In the genomic region with DNA sequence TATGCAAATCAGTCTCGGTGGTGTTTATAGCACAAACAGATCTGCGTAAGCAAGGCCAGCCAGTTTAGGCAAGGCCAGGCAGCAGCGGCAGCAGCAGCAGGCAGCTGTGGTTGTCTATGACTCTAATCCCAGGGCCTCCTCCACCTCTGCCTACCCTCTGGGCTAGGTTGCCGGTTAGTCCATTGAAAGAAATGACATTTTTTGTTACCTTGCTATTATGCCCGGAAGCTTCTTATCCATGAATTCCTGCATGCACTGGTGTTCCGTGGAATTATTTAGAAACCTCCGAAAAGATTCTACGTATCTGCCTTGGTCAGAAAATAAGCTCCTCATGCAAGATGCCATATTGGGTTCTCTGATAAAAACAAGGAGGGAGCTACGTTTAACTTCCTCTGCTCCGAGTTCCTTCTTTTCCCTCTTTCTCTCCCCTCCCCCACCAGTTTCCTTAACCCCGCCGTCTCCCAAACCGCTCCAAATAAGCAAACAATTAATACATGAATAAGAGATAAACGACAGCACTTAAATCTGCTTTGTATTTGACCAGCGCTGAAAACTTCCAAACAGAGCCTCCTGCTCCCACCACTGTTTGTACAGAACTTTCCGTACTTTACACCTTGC, we compare ENCODE assay signal across 7 mouse cellular contexts. TPM values are rescaled to one million over a fixed set of nuclear protein-coding genes. Genes with fewer than 3 reads are reported as not detected.
A peak's percentile ranks its signal among the peaks of the same experiment; 100 is the strongest.
DNase-seq lines count a peak whose midpoint lies in the region; ATAC-seq and TF ChIP-seq lines count a peak whose summit lies in the region.

No protein-coding gene starts in this region.

- peak; percentile 88 for DNase-seq in brain, embryonic 14.5 days (ENCODE audit: low read depth)
- DNase-seq in forebrain, embryonic 11.5 days (ENCODE audit: low spot score), result peak; percentile 57
- DNase-seq in kidney, postnatal 0 days (ENCODE audit: low spot score), result peak; percentile 51
- peak; percentile 44 for DNase-seq in limb, embryonic 14.5 days (ENCODE audit: low spot score)
- DNase-seq in telencephalon, adult 2 months (ENCODE audit: low read depth, low spot score), result peak; percentile 52

- peak; percentile 84 for ATAC-seq in forebrain, embryonic 11.5 days (replicated peaks; ENCODE audit: low FRiP score)
- ATAC-seq in heart, embryonic 13.5 days (ENCODE audit: extremely low read depth, insufficient number of reproducible peaks, low FRiP score, low TSS enrichment), result no peak
- ATAC-seq in kidney, postnatal 0 days (replicated peaks; ENCODE audit: low FRiP score, low read depth), result peak; percentile 82
- no peak; the same call in 1 of the 2 replicates for ATAC-seq in limb, embryonic 14.5 days (ENCODE audit: low FRiP score, low read depth)
- ATAC-seq in midbrain, embryonic 15.5 days (replicated peaks), result peak; percentile 97

- H3K27ac ChIP-seq in forebrain, embryonic 11.5 days (ENCODE audit: low read depth, low read length), result 0 out of 2 replicates have a peak overlapping the region, but pooled peaks have one; percentile 6
- H3K27ac ChIP-seq in heart, embryonic 13.5 days (replicated peaks), result peak overlapping the region; percentile 45; the same call in 1 of the 2 replicates
- peak overlapping the region; percentile 58 for H3K27ac ChIP-seq in kidney, postnatal 0 days
- H3K27ac ChIP-seq in limb, embryonic 14.5 days (replicated peaks; ENCODE audit: low read depth, low read length), result no peak overlapping the region
- H3K27ac ChIP-seq in midbrain, embryonic 15.5 days, result peak overlapping the region; percentile 63

- H3K36me3 ChIP-seq in forebrain, embryonic 11.5 days (ENCODE audit: control insufficient read depth, insufficient read depth, low read length), result no peaks in the 10 kb centered on the region
- no peaks in the 10 kb centered on the region for H3K36me3 ChIP-seq in heart, embryonic 13.5 days
- H3K36me3 ChIP-seq in kidney, postnatal 0 days (ENCODE audit: insufficient read depth, low read length), result no peaks in the 10 kb centered on the region
- no peaks in the 10 kb centered on the region for H3K36me3 ChIP-seq in limb, embryonic 14.5 days (ENCODE audit: control insufficient read depth, insufficient read depth, low read length)
- no peaks in the 10 kb centered on the region for H3K36me3 ChIP-seq in midbrain, embryonic 15.5 days (replicated peaks)

- H3K27me3 ChIP-seq in forebrain, embryonic 11.5 days (ENCODE audit: control insufficient read depth, insufficient read depth, low read length), result no peaks in the 10 kb centered on the region
- no peaks in the 10 kb centered on the region for H3K27me3 ChIP-seq in heart, embryonic 13.5 days (replicated peaks)
- no peaks in the 10 kb centered on the region for H3K27me3 ChIP-seq in kidney, postnatal 0 days (ENCODE audit: insufficient read depth, low read length)
- H3K27me3 ChIP-seq in limb, embryonic 14.5 days (ENCODE audit: control insufficient read depth, insufficient read depth, low read length), result no peaks in the 10 kb centered on the region
- H3K27me3 ChIP-seq in midbrain, embryonic 15.5 days (replicated peaks), result no peaks in the 10 kb centered on the region

- no peak for TF ChIP-seq CTCF in brain, embryonic 14.5 days (IDR thresholded peaks at IDR 0.05; ENCODE audit: borderline replicate concordance, extremely low read depth, insufficient read depth, insufficient read length)
- no peak for TF ChIP-seq CTCF in kidney, postnatal 0 days (IDR thresholded peaks at IDR 0.05; ENCODE audit: low read depth)

- WGBS in forebrain, embryonic 11.5 days, result 8% methylated on average over 16 of the region's 16 CpGs
- 14% methylated on average over 16 of the region's 16 CpGs for WGBS in heart, embryonic 13.5 days
- WGBS in kidney, postnatal 0 days, result 13% methylated on average over 16 of the region's 16 CpGs
- 10% methylated on average over 16 of the region's 16 CpGs for WGBS in limb, embryonic 14.5 days
- 5% methylated on average over 16 of the region's 16 CpGs for WGBS in midbrain, embryonic 15.5 days

- no peaks in the 10 kb centered on the region for H3K9me3 ChIP-seq in forebrain, embryonic 11.5 days (ENCODE audit: control insufficient read depth, low read length)
- no peaks in the 10 kb centered on the region for H3K9me3 ChIP-seq in heart, embryonic 13.5 days
- H3K9me3 ChIP-seq in kidney, postnatal 0 days (replicated peaks; ENCODE audit: low read length), result no peaks in the 10 kb centered on the region
- no peaks in the 10 kb centered on the region for H3K9me3 ChIP-seq in limb, embryonic 14.5 days (ENCODE audit: control insufficient read depth, low read length)
- H3K9me3 ChIP-seq in midbrain, embryonic 15.5 days, result no peaks in the 10 kb centered on the region

- H3K4me2 ChIP-seq in forebrain, embryonic 11.5 days (ENCODE audit: low read depth, low read length, severe bottlenecking), result peak overlapping the region; percentile 57
- H3K4me2 ChIP-seq in heart, embryonic 13.5 days, result peak overlapping the region; percentile 71
- H3K4me2 ChIP-seq in kidney, postnatal 0 days (ENCODE audit: low read length), result peak overlapping the region; percentile 59
- H3K4me2 ChIP-seq in limb, embryonic 14.5 days (replicated peaks; ENCODE audit: low read depth, low read length, severe bottlenecking), result peak overlapping the region; percentile 46
- peak overlapping the region; percentile 56 for H3K4me2 ChIP-seq in midbrain, embryonic 15.5 days

- H3K4me1 ChIP-seq in forebrain, embryonic 11.5 days (replicated peaks; ENCODE audit: control insufficient read depth, insufficient read depth, low read length), result no peaks in the 10 kb centered on the region
- peaks cover 3% of the 10 kb centered on the region; the same call in 1 of the 2 replicates for H3K4me1 ChIP-seq in heart, embryonic 13.5 days
- H3K4me1 ChIP-seq in kidney, postnatal 0 days (replicated peaks; ENCODE audit: insufficient read depth, low read length), result no peaks in the 10 kb centered on the region
- 0 out of 2 replicates have a peak, but pooled peaks cover 2% of the 10 kb centered on the region for H3K4me1 ChIP-seq in limb, embryonic 14.5 days (ENCODE audit: control insufficient read depth, insufficient read depth, low read length)
- H3K4me1 ChIP-seq in midbrain, embryonic 15.5 days, result 0 out of 2 replicates have a peak, but pooled peaks cover 4% of the 10 kb centered on the region

- no peak for TF ChIP-seq POLR2A in brain, embryonic 14.5 days (IDR thresholded peaks at IDR 0.05; ENCODE audit: borderline replicate concordance, extremely low read depth, insufficient read depth, insufficient read length, poor library complexity, severe bottlenecking)
- no peak for TF ChIP-seq POLR2A in limb, embryonic 14.5 days (IDR thresholded peaks at IDR 0.05; ENCODE audit: borderline replicate concordance, extremely low read depth, insufficient read depth, insufficient read length)

- peak overlapping the region; percentile 37; the same call in 1 of the 2 replicates for H3K9ac ChIP-seq in forebrain, embryonic 11.5 days (ENCODE audit: low read length)
- H3K9ac ChIP-seq in heart, embryonic 13.5 days, result peak overlapping the region; percentile 73
- no peak overlapping the region; the same call in 1 of the 2 replicates for H3K9ac ChIP-seq in kidney, postnatal 0 days (ENCODE audit: low read depth, low read length)
- peak overlapping the region; percentile 46 for H3K9ac ChIP-seq in limb, embryonic 14.5 days (ENCODE audit: low read depth, low read length, severe bottlenecking)
- peak overlapping the region; percentile 28; the same call in 1 of the 2 replicates for H3K9ac ChIP-seq in midbrain, embryonic 15.5 days

- H3K4me3 ChIP-seq in forebrain, embryonic 11.5 days (ENCODE audit: low read depth, low read length), result peak overlapping the region; percentile 29
- peak overlapping the region; percentile 53 for H3K4me3 ChIP-seq in heart, embryonic 13.5 days
- H3K4me3 ChIP-seq in kidney, postnatal 0 days (replicated peaks; ENCODE audit: low read depth, low read length), result peak overlapping the region; percentile 29
- peak overlapping the region; percentile 33 for H3K4me3 ChIP-seq in limb, embryonic 14.5 days (replicated peaks; ENCODE audit: low read length)
- H3K4me3 ChIP-seq in midbrain, embryonic 15.5 days, result peak overlapping the region; percentile 42

RNA-seq across cellular contexts. Expression of a gene that starts 0.6 kb away (rescaled TPM):
- polyA plus RNA-seq in brain, embryonic 14.5 days (2012; rRNA removed), result 1.6 and 2.5 TPM in 2 replicates
- 1.0 and 1.1 TPM in 2 replicates for polyA plus RNA-seq in forebrain, embryonic 11.5 days (2014; fragmentation: Nextera tagmentation; extraction: Ambion mirVana)
- 3.7 and 4.1 TPM in 2 replicates for polyA plus RNA-seq in heart, embryonic 13.5 days (2015; fragmentation: Nextera tagmentation; extraction: Ambion mirVana)
- 5.3 and 5.8 TPM in 2 replicates for polyA plus RNA-seq in kidney, postnatal 0 days (2015; fragmentation: Nextera tagmentation; extraction: Ambion mirVana)
- 1.2 and 1.4 TPM in 2 replicates for polyA plus RNA-seq in limb, embryonic 14.5 days (2012; rRNA removed)
- polyA plus RNA-seq in limb, embryonic 14.5 days (2014; fragmentation: Nextera tagmentation; extraction: Ambion mirVana), result 2.1 TPM in 2 replicates
- 6.5 and 7.9 TPM in 2 replicates for polyA plus RNA-seq in midbrain, embryonic 15.5 days (2015; fragmentation: Nextera tagmentation; extraction: Ambion mirVana)

RNA-seq across cellular contexts. Expression of a gene that starts 47.8 kb away (rescaled TPM):
- polyA plus RNA-seq in brain, embryonic 14.5 days (2012; rRNA removed), result not detected in 2 replicates
- not detected in 2 replicates for polyA plus RNA-seq in forebrain, embryonic 11.5 days (2014; fragmentation: Nextera tagmentation; extraction: Ambion mirVana)
- not detected in 2 replicates for polyA plus RNA-seq in heart, embryonic 13.5 days (2015; fragmentation: Nextera tagmentation; extraction: Ambion mirVana)
- not detected in 2 replicates for polyA plus RNA-seq in kidney, postnatal 0 days (2015; fragmentation: Nextera tagmentation; extraction: Ambion mirVana)
- not detected in 2 replicates for polyA plus RNA-seq in limb, embryonic 14.5 days (2012; rRNA removed)
- polyA plus RNA-seq in limb, embryonic 14.5 days (2014; fragmentation: Nextera tagmentation; extraction: Ambion mirVana), result not detected in 2 replicates
- polyA plus RNA-seq in midbrain, embryonic 15.5 days (2015; fragmentation: Nextera tagmentation; extraction: Ambion mirVana), result not detected in 2 replicates

Comparison
In these comparisons a context has a peak if more than half of its experiments do, and no peak if none do; other contexts are left out.
1. ATAC-seq: peak in forebrain, embryonic 11.5 days (single experiment), kidney, postnatal 0 days (single experiment) and midbrain, embryonic 15.5 days (single experiment); none in heart, embryonic 13.5 days (single experiment) and limb, embryonic 14.5 days (single experiment).
2. Peak in every context shown above with its lines, with median percentiles within 50 percentile points of each other: DNase-seq, H3K4me2 ChIP-seq and H3K4me3 ChIP-seq.